Mouse (Mus musculus): ENCODE measurements at regions not wholly inside any gene's neighbourhood (a gene's known extent, or its start where the extent isn't known, plus 50 kb on each side); places are given as distances from the start of the nearest gene placed in this dataset.

GRCm38 (mm10) chr13:101553131-101553549 lies 214.9 kb downstream of the Pik3r1 start:
- 46% methylated on average over 8 of the region's 8 CpGs for WGBS
- no peaks in the 10 kb centered on the region for H3K9me3 ChIP-seq
- H3K27ac ChIP-seq = no peak overlapping the region
- H3K4me2 ChIP-seq (replicated peaks) = no peak overlapping the region
- H3K4me3 ChIP-seq = no peak overlapping the region
- ATAC-seq (ENCODE audit: insufficient number of reproducible peaks, insufficient read depth, low FRiP score, low TSS enrichment) = no peak
- H3K27me3 ChIP-seq = no peaks in the 10 kb centered on the region
- H3K9ac ChIP-seq = no peak overlapping the region
- peaks cover 4% of the 10 kb centered on the region; the same call in 1 of the 2 replicates for H3K4me1 ChIP-seq
- H3K36me3 ChIP-seq = no peaks in the 10 kb centered on the region

GRCm38 (mm10) chr13:101552451-101552850 lies 215.6 kb downstream of the Pik3r1 start:
- no peak overlapping the region for H3K4me2 ChIP-seq (replicated peaks)
- no peak overlapping the region for H3K4me3 ChIP-seq
- H3K36me3 ChIP-seq = no peaks in the 10 kb centered on the region
- 92% methylated on average over 2 of the region's 2 CpGs for WGBS
- H3K27ac ChIP-seq = no peak overlapping the region
- no peaks in the 10 kb centered on the region for H3K9me3 ChIP-seq
- no peak for ATAC-seq (ENCODE audit: insufficient number of reproducible peaks, insufficient read depth, low FRiP score, low TSS enrichment)
- H3K9ac ChIP-seq = no peak overlapping the region
- no peaks in the 10 kb centered on the region for H3K27me3 ChIP-seq
- peaks cover 7% of the 10 kb centered on the region; the same call in 1 of the 2 replicates for H3K4me1 ChIP-seq

GRCm38 (mm10) chr13:101551068-101551467 lies 216.9 kb downstream of the Pik3r1 start:
- H3K9ac ChIP-seq = no peak overlapping the region
- no peaks in the 10 kb centered on the region for H3K36me3 ChIP-seq
- WGBS = 85% methylated on average over 6 of the region's 6 CpGs
- no peak overlapping the region for H3K4me2 ChIP-seq (replicated peaks)
- no peaks in the 10 kb centered on the region for H3K9me3 ChIP-seq
- H3K27ac ChIP-seq = no peak overlapping the region
- H3K4me3 ChIP-seq = no peak overlapping the region
- peaks cover 7% of the 10 kb centered on the region; the same call in 1 of the 2 replicates for H3K4me1 ChIP-seq
- no peaks in the 10 kb centered on the region for H3K27me3 ChIP-seq
- ATAC-seq (ENCODE audit: insufficient number of reproducible peaks, insufficient read depth, low FRiP score, low TSS enrichment) = no peak

- WGBS = 80% methylated on average over 5 of the region's 5 CpGs
- Histone ChIP-seq H3K27ac (no peak overlapping the region), H3K9me3 (no peaks in the 10 kb centered on the region), H3K36me3 (no peaks in the 10 kb centered on the region), H3K9ac (no peak overlapping the region), H3K4me2 (replicated peaks) (no peak overlapping the region), H3K27me3 (no peaks in the 10 kb centered on the region), H3K4me1 (peaks cover 10% of the 10 kb centered on the region; the same call in 1 of the 2 replicates), H3K4me3 (no peak overlapping the region)
- ATAC-seq (ENCODE audit: insufficient number of reproducible peaks, insufficient read depth, low FRiP score, low TSS enrichment) = no peak
These were observed 217.5 kb downstream of the Pik3r1 start for GRCm38 (mm10) chr13:101550526-101550925.

- H3K27me3 ChIP-seq = no peaks in the 10 kb centered on the region
- H3K4me1 ChIP-seq = 0 out of 2 replicates have a peak, but pooled peaks cover 5% of the 10 kb centered on the region
- no peak for ATAC-seq (ENCODE audit: insufficient number of reproducible peaks, insufficient read depth, low FRiP score, low TSS enrichment)
- no peaks in the 10 kb centered on the region for H3K36me3 ChIP-seq
- no peaks in the 10 kb centered on the region for H3K9me3 ChIP-seq
- H3K9ac ChIP-seq = no peak overlapping the region
- no peak overlapping the region for H3K4me3 ChIP-seq
- no peak overlapping the region for H3K4me2 ChIP-seq (replicated peaks)
- WGBS = 38% methylated on average over 6 of the region's 6 CpGs
- H3K27ac ChIP-seq = no peak overlapping the region
These were observed 220.1 kb downstream of the Pik3r1 start for GRCm38 (mm10) chr13:101547887-101548286.

- Histone ChIP-seq H3K36me3 (no peaks in the 10 kb centered on the region), H3K27me3 (no peaks in the 10 kb centered on the region), H3K27ac (no peak overlapping the region), H3K4me1 (0 out of 2 replicates have a peak, but pooled peaks cover 5% of the 10 kb centered on the region), H3K4me3 (no peak overlapping the region), H3K9ac (no peak overlapping the region), H3K4me2 (replicated peaks) (no peak overlapping the region), H3K9me3 (no peaks in the 10 kb centered on the region)
- ATAC-seq (ENCODE audit: insufficient number of reproducible peaks, insufficient read depth, low FRiP score, low TSS enrichment) = no peak
- WGBS = 79% methylated on average over 2 of the region's 2 CpGs
These were observed 220.7 kb downstream of the Pik3r1 start for GRCm38 (mm10) chr13:101547365-101547764.

GRCm38 (mm10) chr13:101545344-101546181 lies 222.5 kb downstream of the Pik3r1 start:
- WGBS = 39% methylated on average over 6 of the region's 6 CpGs
- no peak overlapping the region for H3K27ac ChIP-seq
- ATAC-seq (ENCODE audit: insufficient number of reproducible peaks, insufficient read depth, low FRiP score, low TSS enrichment) = no peak

GRCm38 (mm10) chr13:101540391-101541191 lies 227.4 kb downstream of the Pik3r1 start:
- H3K9ac ChIP-seq = no peak overlapping the region
- H3K36me3 ChIP-seq = no peaks in the 10 kb centered on the region
- 42% methylated on average over 14 of the region's 14 CpGs for WGBS
- no peaks in the 10 kb centered on the region for H3K9me3 ChIP-seq
- H3K4me1 ChIP-seq = peaks cover 8% of the 10 kb centered on the region
- 0 out of 2 replicates have a peak overlapping the region, but pooled peaks have one; percentile 36 for H3K27ac ChIP-seq
- no peak for ATAC-seq (ENCODE audit: insufficient number of reproducible peaks, insufficient read depth, low FRiP score, low TSS enrichment)
- no peak overlapping the region for H3K4me3 ChIP-seq
- no peaks in the 10 kb centered on the region for H3K27me3 ChIP-seq
- H3K4me2 ChIP-seq (replicated peaks) = no peak overlapping the region

More at GRCm38 (mm10) chr13:101545344-101546181, 222.5 kb downstream of the Pik3r1 start:
- no peak overlapping the region for H3K9ac ChIP-seq
- H3K4me2 ChIP-seq (replicated peaks) = no peak overlapping the region
- no peak overlapping the region for H3K4me3 ChIP-seq
- no peaks in the 10 kb centered on the region for H3K9me3 ChIP-seq
- no peaks in the 10 kb centered on the region for H3K36me3 ChIP-seq
- H3K4me1 ChIP-seq = peaks cover 10% of the 10 kb centered on the region
- H3K27me3 ChIP-seq = no peaks in the 10 kb centered on the region

- H3K27me3 ChIP-seq = no peaks in the 10 kb centered on the region
- no peak for ATAC-seq (ENCODE audit: insufficient number of reproducible peaks, insufficient read depth, low FRiP score, low TSS enrichment)
- H3K4me2 ChIP-seq (replicated peaks) = no peak overlapping the region
- WGBS = 82% methylated on average over 1 of the region's 1 CpGs
- H3K9me3 ChIP-seq = no peaks in the 10 kb centered on the region
- peaks cover 14% of the 10 kb centered on the region for H3K4me1 ChIP-seq
- no peaks in the 10 kb centered on the region for H3K36me3 ChIP-seq
- no peak overlapping the region for H3K27ac ChIP-seq
- H3K9ac ChIP-seq = no peak overlapping the region
- no peak overlapping the region for H3K4me3 ChIP-seq
These were observed 229.9 kb downstream of the Pik3r1 start for GRCm38 (mm10) chr13:101538110-101538509.

GRCm38 (mm10) chr13:101536019-101536418 lies 232.0 kb downstream of the Pik3r1 start:
- no peaks in the 10 kb centered on the region for H3K9me3 ChIP-seq
- peaks cover 14% of the 10 kb centered on the region for H3K4me1 ChIP-seq
- H3K4me2 ChIP-seq (replicated peaks) = no peak overlapping the region
- 88% methylated on average over 1 of the region's 1 CpGs for WGBS
- no peak overlapping the region for H3K4me3 ChIP-seq
- no peak overlapping the region for H3K9ac ChIP-seq
- no peaks in the 10 kb centered on the region for H3K36me3 ChIP-seq
- H3K27me3 ChIP-seq = no peaks in the 10 kb centered on the region
- no peak for ATAC-seq (ENCODE audit: insufficient number of reproducible peaks, insufficient read depth, low FRiP score, low TSS enrichment)
- no peak overlapping the region for H3K27ac ChIP-seq

- H3K9me3 ChIP-seq = no peaks in the 10 kb centered on the region
- H3K27ac ChIP-seq = no peak overlapping the region
- no peak for ATAC-seq (ENCODE audit: insufficient number of reproducible peaks, insufficient read depth, low FRiP score, low TSS enrichment)
- whole genome bisulfite sequencing = 79% methylated on average over 3 of the region's 3 CpGs
- H3K27me3 ChIP-seq = no peaks in the 10 kb centered on the region
- no peaks in the 10 kb centered on the region for H3K36me3 ChIP-seq
- no peak overlapping the region for H3K4me2 ChIP-seq (replicated peaks)
- peaks cover 8% of the 10 kb centered on the region for H3K4me1 ChIP-seq
- H3K4me3 ChIP-seq = no peak overlapping the region
- no peak overlapping the region for H3K9ac ChIP-seq
These were observed 232.6 kb downstream of the Pik3r1 start for GRCm38 (mm10) chr13:101535331-101535866.
